Mouse (Mus musculus) kidney, embryonic 15.5 days (tissue): ENCODE measurements at regions not wholly inside any gene's neighbourhood (a gene's known extent, or its start where the extent isn't known, plus 50 kb on each side); places are given as distances from the start of the nearest gene placed in this dataset.

ENCODE experiments used
- ATAC-seq: fragments of 200-750 bp; cut with Nextera tagmentation; replicated peaks from 2 replicates; pipeline ENCODE4 v1.8.0; 2017; ENCODE audit warnings: moderate TSS enrichment; ENCODE audit not compliant: low FRiP score
- H3K27ac ChIP-seq: fragments of 300-500 bp; sonication (generic); 2 replicates; pipeline ENCODE4 v1.5.1; 2015; ENCODE audit warnings: mild to moderate bottlenecking, inconsistent platforms
- H3K27me3 ChIP-seq: fragments of 300-500 bp; sonication (generic); 2 replicates; pipeline ENCODE4 v1.6.1; 2015; ENCODE audit warnings: inconsistent platforms
- H3K36me3 ChIP-seq: fragments of 300-500 bp; sonication (generic); 2 replicates; pipeline ENCODE4 v1.6.1; 2015; ENCODE audit warnings: inconsistent platforms
- H3K4me1 ChIP-seq: fragments of 300-500 bp; sonication (generic); 2 replicates; pipeline ENCODE4 v1.6.1; 2015; ENCODE audit warnings: inconsistent platforms
- H3K4me2 ChIP-seq: fragments of 300-500 bp; sonication (generic); 2 replicates; pipeline ENCODE4 v1.6.1; 2015; ENCODE audit warnings: moderate library complexity, mild to moderate bottlenecking, inconsistent platforms
- H3K4me3 ChIP-seq: fragments of 300-500 bp; sonication (generic); replicated peaks from 2 replicates; pipeline ENCODE4 v1.5.1; 2015; ENCODE audit warnings: mild to moderate bottlenecking, inconsistent platforms
- H3K9ac ChIP-seq: fragments of 300-500 bp; sonication (generic); 2 replicates; pipeline ENCODE4 v1.6.1; 2015; ENCODE audit warnings: mild to moderate bottlenecking, inconsistent platforms
- H3K9me3 ChIP-seq: fragments of 300-500 bp; sonication (generic); replicated peaks from 2 replicates; pipeline ENCODE4 v1.6.1; 2016; ENCODE audit warnings: inconsistent platforms
- WGBS: fragments of 180-500 bp; shearing (Covaris S2); methylation state at CpG from one replicate; pipeline ENCODE4 v1.1.7; 2015; ENCODE audit warnings: mixed read lengths; 5-methylcytosine and 5-hydroxymethylcytosine counted together

- no peak overlapping the region for H3K27ac ChIP-seq
- H3K36me3 ChIP-seq: no peaks in the 10 kb centered on the region
- H3K4me3 ChIP-seq: no peak overlapping the region
- H3K27me3 ChIP-seq: no peaks in the 10 kb centered on the region
- H3K4me1 ChIP-seq: no peaks in the 10 kb centered on the region
- no peak for ATAC-seq
- WGBS: 97% methylated on average over 1 of the region's 1 CpGs
- no peaks in the 10 kb centered on the region for H3K9me3 ChIP-seq
- no peak overlapping the region for H3K4me2 ChIP-seq
- no peak overlapping the region for H3K9ac ChIP-seq
These were observed 90.8 kb upstream of the Ptbp2 start for GRCm38 (mm10) chr3:119875061-119875460.

DNA sequence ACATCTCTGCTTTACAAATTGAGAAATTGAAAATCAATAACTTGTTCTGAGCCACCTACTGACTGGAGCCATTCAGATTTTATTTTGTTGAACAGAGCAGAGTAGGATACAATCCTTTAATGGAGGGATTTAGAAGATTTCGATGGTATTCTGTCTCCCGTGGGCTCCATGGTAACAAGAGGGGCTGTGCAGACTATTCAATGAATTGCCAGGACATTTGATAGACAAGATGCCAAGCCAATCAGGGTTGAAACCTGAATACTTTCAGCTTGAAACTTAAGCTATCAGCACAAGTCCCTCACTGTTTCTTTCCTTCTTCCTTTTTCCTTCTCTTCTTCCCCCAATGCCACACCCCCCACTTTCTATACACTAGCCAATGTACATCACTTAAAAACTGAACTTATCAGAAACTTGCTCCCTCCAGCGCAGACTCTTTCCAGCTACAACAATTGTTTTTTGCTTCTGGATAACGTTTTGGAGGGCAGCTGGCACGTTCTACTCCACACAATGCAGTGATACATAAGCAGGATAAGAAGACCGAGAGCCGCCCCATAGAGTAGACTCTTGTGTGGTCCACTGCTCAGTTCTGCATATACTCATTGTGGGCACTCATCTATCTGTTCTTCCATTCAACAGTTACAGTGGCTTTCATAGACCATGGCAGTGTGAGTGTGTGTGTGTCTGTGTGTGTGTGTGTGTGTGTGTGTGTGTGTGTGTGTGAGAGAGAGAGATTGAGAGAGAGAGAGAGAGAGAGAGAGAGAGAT lies 78.1 kb upstream of the Ptbp2 start:
- H3K36me3 ChIP-seq: no peaks in the 10 kb centered on the region
- H3K4me2 ChIP-seq: no peak overlapping the region
- H3K9ac ChIP-seq: no peak overlapping the region
- no peak overlapping the region for H3K27ac ChIP-seq
- H3K9me3 ChIP-seq: no peaks in the 10 kb centered on the region
- no peaks in the 10 kb centered on the region for H3K4me1 ChIP-seq
- 91% methylated on average over 7 of the region's 7 CpGs for WGBS
- ATAC-seq: no peak
- H3K27me3 ChIP-seq: no peaks in the 10 kb centered on the region
- no peak overlapping the region for H3K4me3 ChIP-seq
